Mouse (Mus musculus) adrenal gland, postnatal 10 days (tissue): ENCODE measurements around the gene Qdpr. TPM values are rescaled to one million over a fixed set of nuclear protein-coding genes. Genes with fewer than 3 reads are reported as not detected.
A peak's percentile ranks its signal among the peaks of the same experiment; 100 is the strongest.

Experiments
- DNase-seq: peaks from one replicate; pipeline ENCODE4 v3.0.0; 2021; ENCODE audit warnings: mixed read lengths
- long read RNA-seq, 2 experiments: library from polyadenylated mRNA; stranded (forward); transcript quantifications; one replicate each; pipeline ENCODE4 v2.0.0; 2021
- total RNA-seq, 2 experiments: library from RNA; stranded (reverse); gene quantifications; 2 replicates each; pipeline ENCODE4 v1.2.3; 2021

The Qdpr gene
- 100 to 1,000 TPM; 156 to 161 TPM for total RNA-seq
- long read RNA-seq, experiment 1, transcript Qdpr-201 (7 exons, 1,380 nt) = major isoform, 219 of 241 reads
- long read RNA-seq, experiment 1, partial matches to known transcripts = 2 of 241 reads
- long read RNA-seq, experiment 1, other reads (novel, unspliced or antisense) = 17 of 241 reads
- long read RNA-seq, experiment 2, transcript Qdpr-201 (7 exons, 1,380 nt) = major isoform, 102 of 123 reads
- long read RNA-seq, experiment 2, partial matches to known transcripts = 3 of 123 reads
- long read RNA-seq, experiment 2, other reads (novel, unspliced or antisense) = 14 of 123 reads

GRCm38 (mm10) chr5:45449831-45450716 is at the start of gene Qdpr:
TSS of gene Qdpr (minus strand) at chr5:45450236.
- DNase-seq = peak; percentile 98

DNA sequence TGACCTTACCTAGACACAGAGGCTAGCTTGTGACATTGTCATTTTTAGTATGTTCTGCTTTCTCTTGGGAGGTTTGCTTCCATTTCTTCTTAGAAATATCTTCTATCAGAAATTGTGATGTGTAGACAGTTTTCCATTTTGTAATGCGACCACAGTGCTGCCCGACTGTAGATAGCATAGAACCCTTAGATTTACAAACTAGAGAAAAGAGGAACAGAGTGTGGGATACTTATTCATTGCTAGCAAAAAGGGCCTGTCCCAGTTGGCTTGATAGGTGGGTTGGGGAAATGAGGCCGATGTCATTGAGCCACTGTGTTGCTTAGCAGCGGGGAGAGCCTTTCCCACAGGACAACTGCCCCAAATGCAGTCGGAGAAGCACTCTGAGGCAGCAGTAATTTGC is 47.5 kb upstream of the Qdpr start:
- DNase-seq = no peak

DNA sequence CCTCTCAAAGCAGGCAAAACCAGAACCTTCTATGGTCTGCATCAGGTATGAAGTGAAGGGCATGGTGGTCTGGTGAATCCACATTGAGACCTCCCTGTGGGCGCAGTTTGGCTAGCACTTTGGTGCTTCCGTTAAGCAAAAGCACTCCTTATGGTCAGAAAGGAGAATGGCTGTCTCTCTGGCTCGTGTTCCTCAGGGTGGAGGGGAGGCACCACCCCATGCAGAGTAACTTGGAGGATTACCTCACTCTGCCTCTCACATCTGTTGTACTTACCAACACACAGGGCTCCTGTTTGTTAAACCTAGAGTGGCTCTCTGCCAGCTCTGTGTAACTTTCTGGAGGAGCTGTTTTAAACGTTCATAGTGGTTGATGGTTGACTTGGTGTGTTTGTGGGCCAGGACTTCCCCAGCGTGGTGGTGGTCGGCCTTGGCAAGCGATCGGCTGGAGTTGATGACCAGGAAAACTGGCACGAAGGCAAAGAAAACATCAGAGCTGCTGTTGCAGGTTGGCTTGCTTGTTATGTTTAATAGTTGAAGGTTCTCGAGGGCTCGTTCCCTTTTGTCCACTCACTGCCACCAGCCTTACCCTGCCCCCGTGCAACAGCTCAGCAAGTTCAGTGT is 47.0 kb upstream of the Qdpr start:
- DNase-seq = no peak

- no peak for DNase-seq
These were observed 46.4 kb upstream of the Qdpr start for GRCm38 (mm10) chr5:45496479-45496878.

DNA sequence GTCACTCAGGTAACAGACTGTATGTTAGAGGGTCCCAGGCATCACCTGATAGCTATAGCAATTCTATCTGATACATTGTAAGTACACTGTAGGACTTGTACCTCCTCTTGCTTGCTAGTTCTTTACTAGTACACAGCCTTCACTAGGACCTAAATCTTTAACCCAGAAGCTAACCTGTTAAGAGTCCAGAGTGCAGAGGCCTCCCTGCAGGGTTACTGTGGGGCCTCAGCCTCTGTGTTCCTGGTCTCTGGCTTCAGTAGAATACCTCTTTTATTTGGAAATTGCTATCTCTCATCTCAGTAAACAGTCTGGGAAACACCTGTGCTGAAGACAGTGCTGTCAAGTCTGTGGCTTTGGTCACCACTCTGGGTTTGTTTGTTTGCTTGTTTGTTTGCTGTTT is 46.0 kb upstream of the Qdpr start:
- no peak for DNase-seq

- DNase-seq = no peak
These were observed 45.5 kb upstream of the Qdpr start for GRCm38 (mm10) chr5:45495429-45495975.

GRCm38 (mm10) chr5:45494093-45494755 is 44.2 kb upstream of the Qdpr start:
- no peak for DNase-seq

DNA sequence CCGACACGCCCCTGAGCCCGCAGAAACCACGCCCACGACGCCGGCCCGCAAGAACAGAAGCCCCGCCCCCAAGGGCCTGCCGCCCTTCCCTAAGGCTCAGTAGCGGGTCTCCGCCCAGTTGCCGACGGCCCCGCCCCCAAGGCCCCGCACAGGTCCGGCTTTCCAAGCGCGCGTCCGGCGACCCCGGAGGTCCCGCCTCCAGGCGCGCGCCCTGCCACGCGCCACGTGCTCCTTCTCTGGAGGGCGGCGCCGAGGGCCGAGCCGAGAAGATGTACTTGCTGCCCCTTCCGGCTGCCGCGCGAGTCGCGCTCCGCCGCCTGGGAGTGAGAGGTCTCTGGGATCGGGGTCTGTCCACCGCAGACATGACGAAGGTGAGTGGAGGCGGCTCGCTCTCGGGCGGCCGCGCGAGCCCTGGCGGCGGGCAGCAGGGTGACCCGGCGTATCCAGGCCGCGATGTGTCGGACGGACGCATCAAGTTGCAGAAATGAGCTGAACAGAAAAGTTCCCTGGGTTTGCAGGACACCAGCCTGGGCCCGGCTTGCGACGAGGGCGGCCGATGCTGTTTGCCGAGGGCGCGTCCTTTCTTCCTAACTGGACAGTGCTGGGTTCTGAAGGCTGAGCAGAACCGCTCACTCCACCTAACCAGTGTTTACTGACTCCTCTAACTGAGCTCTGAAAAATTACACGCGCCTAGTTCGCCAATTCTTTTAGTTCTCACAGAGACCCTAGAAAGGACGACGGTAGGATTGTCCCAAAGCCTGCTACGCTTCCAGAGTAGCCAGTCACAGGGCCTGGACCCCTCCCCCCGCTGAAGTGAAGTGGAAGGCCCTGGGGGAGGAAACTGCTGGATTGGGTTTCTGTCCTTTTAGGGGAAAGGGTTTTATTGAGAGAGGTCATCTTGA is 43.4 kb upstream of the Qdpr start, which contains the start of gene Lap3:
Gene Lap3, plus strand, starts transcription at position 184 of the 902 bp plus-strand sequence.
- peak; percentile 100 for DNase-seq

GRCm38 (mm10) chr5:45491776-45492175 is 41.7 kb upstream of the Qdpr start:
- DNase-seq = no peak

GRCm38 (mm10) chr5:45483654-45484053 is 33.6 kb upstream of the Qdpr start:
- DNase-seq = no peak

- no peak for DNase-seq
These were observed 32.6 kb upstream of the Qdpr start for GRCm38 (mm10) chr5:45482607-45483006.

- no peak for DNase-seq
These were observed 31.1 kb upstream of the Qdpr start for GRCm38 (mm10) chr5:45481125-45481524.

DNA sequence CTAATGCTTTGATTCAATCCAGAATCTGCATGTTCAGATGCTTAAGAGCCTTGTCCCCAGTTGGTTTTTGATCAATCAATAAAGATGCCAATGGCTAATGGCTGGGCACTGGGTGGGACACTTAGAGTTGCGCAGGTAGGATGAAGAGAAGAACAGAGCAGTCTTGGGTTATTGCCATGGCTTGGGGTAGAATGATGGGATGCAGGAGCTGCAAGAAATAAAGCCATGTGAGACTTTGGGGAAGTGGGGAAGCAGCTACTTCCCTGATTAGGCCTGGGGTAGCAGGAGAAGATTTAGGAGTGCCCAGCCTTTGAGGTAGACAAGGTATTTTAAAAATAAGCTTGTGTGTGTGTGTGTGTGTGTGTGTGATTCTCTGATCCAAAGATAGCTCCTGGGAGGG is 30.0 kb upstream of the Qdpr start:
- DNase-seq = no peak

GRCm38 (mm10) chr5:45477601-45478000 is 27.6 kb upstream of the Qdpr start:
- no peak for DNase-seq

DNA sequence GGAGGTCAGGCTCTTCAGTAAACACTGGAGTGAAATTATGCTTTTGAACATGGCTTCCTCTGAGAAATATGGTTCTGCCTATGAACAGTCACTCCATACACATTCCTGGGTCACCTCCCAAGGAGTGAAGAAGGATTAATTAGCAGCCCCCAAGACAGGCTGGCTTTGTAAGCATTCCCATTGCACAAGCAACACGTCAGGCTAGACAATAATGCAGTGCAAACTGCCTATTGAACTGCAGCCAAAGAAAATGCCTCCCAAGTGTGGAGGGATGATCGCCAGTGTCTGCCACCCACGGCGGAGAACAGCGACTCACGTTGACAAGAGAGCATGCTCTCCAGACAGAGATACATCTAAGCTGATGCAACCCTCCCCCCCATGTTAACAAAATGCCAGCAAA is 26.3 kb upstream of the Qdpr start:
- DNase-seq = no peak

DNA sequence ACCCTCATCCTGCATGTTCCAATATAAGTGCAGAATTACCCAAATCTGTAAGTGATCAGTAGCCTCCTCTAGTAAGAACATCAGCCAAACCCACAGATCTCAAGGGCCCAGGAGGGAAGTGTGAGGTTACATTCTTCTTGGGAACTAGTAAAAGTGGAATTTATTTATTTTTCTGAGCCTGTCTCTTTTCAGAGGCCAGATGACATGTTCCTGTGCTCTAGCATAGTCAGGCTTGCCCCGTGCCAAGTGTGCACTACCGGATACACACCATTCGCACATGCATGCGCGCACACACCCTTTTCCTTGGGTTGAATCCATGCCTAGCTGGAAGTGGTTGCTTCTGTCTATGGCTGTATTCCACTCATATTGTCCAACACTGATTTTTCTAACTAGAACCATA is 25.7 kb upstream of the Qdpr start:
- DNase-seq = no peak

GRCm38 (mm10) chr5:45474758-45475157 is 24.7 kb upstream of the Qdpr start:
- no peak for DNase-seq

DNA sequence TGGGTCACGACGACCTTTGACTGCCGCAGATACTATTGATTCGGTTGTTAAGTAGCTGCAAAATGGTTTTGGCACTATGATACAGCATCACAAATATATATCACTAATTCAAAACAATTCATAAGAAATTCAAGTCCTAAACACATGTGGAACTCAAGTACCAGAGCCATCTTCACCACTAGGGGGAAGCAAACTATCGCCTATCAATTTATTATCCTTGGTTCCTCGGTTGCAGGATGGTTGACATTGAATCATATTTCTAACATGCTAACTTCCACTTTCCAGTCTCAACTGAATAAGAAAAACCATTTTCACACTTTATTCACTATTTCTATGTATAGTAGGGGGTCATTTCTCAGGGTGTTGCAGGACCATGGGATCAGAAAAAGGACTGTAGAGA is 24.2 kb upstream of the Qdpr start:
- DNase-seq = peak; percentile 63

- no peak for DNase-seq
These were observed 23.5 kb upstream of the Qdpr start for GRCm38 (mm10) chr5:45473521-45473920.

GRCm38 (mm10) chr5:45472880-45473450 is 22.9 kb upstream of the Qdpr start:
- DNase-seq = peak; percentile 41

- no peak for DNase-seq
These were observed 4.4 kb upstream of the Qdpr start for GRCm38 (mm10) chr5:45454456-45454855.
